Mouse (Mus musculus): ENCODE data around the gene Aktip.

DNA sequence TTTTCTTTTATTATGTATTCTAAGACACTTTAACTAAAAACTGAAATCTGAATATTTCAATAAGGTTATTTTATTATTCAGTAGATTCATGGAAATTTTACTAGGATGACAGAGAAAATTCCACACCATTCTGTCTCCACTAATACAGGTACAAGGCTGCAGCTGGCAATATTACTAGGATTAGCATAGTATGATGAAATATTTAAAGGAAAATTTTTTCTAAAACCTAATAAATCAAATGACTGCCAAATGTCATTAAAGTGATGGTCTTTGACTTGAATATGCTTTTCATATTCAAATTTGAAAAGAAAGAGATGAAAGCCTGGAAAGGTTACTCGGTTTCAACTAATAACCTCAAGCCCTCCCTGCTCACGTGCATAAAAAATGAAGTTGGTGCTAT is 34.3 kb upstream of the Aktip start:
- no peak for TF ChIP-seq CTCF (IDR thresholded peaks at IDR 0.05; ENCODE audit: borderline replicate concordance, extremely low read depth, insufficient read depth, insufficient read length)
- no peak for TF ChIP-seq POLR2A (IDR thresholded peaks at IDR 0.05; ENCODE audit: borderline replicate concordance, extremely low read depth, insufficient read depth, insufficient read length, poor library complexity, severe bottlenecking)

Measured in brain, embryonic 14.5 days (tissue).